Mouse (Mus musculus): ENCODE data around the gene Nhlrc2.

Nhlrc2 gene

DNA sequence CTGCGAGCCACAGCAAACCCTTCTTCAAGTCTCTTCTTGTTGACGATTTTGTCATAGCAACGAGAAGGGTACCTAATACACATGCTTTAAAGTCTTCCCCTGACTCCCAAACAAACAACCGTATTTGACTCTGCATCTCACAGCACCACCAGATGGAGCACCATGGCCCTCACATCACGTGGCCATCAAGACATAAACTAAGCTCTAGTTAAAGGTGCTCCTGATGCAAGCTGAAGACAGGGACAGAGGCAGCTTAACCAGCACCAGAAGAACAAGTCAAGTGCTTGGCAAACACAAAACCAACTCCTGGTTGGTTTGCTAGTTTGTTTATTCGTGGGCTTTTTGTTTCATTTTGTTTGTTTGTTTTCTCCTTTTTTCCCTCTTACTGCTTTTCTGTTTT is 17.3 kb downstream of the Nhlrc2 start:
- DNase-seq (ENCODE audit: low read depth): no peak

DNA sequence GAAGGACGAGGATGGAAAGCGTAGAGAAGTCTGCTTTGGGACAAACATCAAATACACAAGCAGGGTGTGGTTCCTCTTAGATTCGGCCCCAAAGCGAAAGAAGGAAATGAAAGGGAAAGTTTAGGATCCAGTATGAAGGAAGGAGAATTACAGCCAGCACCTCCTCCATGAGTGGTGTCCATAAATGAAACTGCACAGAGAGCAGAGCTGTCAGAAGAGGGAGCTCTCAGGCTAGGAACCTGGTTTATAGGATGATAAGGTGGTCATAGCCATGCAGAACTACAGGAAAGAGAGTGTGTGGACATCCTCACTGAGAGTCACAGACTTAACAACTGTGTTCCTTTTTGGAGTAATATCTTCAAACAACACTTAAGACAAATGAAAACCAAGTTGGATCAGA is 18.0 kb downstream of the Nhlrc2 start:
- peak; percentile 25 for DNase-seq (ENCODE audit: low read depth)

DNA sequence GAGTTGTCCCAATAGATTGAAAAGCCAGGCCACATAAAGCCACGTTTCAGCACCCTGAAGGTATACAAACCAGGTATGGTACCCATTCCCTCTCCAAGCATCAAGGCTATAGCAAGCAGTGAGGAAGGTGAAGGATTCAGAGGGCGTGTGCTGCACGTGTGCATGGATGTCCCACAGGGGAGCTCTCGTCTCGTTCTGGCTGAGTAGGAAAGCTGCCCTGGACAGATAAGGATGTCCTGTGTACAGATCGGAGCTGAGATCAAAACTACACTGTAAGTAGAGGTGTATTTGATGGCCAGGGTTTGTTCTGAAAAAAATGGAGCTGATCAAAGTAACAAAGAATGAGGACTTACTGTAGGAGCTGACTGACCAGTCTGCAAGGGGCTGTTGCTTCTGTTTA is 18.9 kb downstream of the Nhlrc2 start:
- DNase-seq (ENCODE audit: low read depth): no peak

DNA sequence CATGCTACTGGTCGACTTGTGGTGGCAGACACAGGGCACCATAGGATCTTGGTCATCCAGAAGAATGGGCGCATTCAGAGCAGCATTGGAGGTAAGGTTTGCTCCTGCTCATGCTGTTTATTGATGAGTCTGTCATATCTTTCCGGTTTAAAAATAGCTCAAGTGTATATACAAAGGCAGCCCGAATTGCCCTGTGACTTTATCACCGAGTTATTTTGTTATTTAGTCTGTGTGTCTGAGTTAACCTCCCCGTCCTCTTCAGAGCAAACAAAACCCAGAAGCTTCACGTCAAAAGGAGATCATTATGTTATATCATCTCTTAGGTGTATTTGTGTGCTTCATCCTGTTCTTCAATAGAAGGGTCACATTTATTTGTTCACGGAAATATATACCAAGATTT is 22.7 kb downstream of the Nhlrc2 start:
- DNase-seq (ENCODE audit: low read depth): no peak

- DNase-seq (ENCODE audit: low read depth): no peak
Measured at GRCm38 (mm10) chr19:56571234-56571633, 23.2 kb downstream of the Nhlrc2 start.

- no peak for DNase-seq (ENCODE audit: low read depth)
Measured at GRCm38 (mm10) chr19:56571913-56572312, 23.9 kb downstream of the Nhlrc2 start.

DNA sequence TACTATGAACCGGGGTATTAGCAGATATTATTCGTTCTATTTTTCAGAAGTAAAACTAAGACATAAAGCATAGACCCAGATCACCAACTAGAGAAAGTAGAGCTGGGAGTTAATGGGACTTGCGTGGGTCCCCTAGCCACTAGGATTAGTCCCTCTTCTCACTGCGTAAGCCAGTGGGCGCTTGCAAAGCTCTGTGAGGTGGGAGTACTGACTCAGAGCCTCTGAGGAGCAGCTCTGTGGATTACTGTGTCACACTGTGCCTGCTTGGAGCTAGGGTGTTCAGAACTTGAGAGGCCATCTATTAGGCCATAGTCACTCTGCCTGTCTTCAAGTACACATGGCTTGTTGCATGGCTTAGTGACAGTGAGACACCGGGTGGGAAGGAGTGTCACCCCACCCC is 25.1 kb downstream of the Nhlrc2 start:
- DNase-seq (ENCODE audit: low read depth): no peak

- DNase-seq (ENCODE audit: low read depth): no peak
Measured at GRCm38 (mm10) chr19:56577801-56578200, 29.7 kb downstream of the Nhlrc2 start.

- DNase-seq (ENCODE audit: low read depth): no peak
Measured at GRCm38 (mm10) chr19:56581981-56582380, 33.9 kb downstream of the Nhlrc2 start.

- DNase-seq (ENCODE audit: low read depth): no peak
Measured at GRCm38 (mm10) chr19:56583785-56584184, 35.7 kb downstream of the Nhlrc2 start.

DNA sequence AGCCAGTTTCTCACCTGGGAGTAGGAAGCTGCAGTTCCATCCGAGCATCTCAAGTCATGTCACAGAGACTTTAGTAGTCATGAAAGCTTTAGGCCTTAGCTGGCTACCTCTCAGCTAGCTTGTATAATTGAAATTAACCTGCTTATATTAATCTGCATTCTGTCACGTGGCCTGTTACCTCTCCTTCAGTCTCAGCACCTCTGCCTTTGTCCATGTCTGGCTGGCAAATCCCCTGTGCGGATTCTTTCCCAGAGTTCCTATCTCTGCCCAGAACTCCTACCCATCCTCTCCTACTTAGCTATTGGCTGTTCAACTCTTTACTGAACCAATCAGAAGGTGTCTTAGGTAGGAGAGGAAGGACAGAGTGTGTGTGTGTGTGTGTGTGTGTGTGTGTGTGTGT is 36.2 kb downstream of the Nhlrc2 start:
- DNase-seq (ENCODE audit: low read depth): no peak

DNA sequence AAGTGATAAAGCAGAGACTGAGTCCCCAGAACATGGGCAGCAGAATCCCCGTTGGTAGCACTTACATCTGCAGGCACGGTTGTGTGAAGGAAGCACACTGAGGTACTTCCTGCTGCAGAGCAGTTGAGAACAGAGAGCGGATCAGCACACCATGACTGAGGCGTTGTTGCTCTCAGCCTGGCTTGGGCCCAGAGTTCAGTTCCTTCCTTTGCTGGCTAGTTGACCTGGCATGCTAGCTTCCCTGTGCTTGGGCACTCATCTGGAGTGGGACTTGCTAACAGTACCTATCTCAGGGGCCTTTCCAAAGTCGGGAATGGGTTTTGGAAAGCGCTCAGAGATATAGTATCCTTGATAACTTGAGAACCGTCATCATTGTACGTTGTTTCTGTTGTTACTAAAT is 38.3 kb downstream of the Nhlrc2 start:
- DNase-seq (ENCODE audit: low read depth): no peak

DNA sequence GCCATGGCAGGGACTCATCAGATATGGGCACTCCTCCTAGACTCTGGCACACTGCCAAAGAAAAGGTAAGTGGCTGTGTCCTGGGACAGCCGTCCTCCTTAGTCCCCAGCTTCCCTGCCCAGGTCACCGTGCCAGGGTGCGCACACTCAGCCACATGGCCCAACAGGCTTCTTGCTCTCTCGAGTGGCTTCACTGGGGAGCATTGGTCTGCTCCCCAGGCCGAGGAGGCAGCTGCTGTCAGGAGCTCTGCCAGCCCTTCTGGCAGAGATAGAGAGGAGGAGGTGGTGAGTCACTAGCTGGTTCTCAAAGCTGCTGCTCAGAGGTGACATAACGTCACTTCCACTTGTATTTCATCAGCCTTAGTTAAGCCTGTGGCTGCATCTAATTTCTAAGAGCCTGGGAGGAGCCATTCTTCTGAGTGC is 40.2 kb downstream of the Nhlrc2 start:
- DNase-seq (ENCODE audit: low read depth): no peak

DNA sequence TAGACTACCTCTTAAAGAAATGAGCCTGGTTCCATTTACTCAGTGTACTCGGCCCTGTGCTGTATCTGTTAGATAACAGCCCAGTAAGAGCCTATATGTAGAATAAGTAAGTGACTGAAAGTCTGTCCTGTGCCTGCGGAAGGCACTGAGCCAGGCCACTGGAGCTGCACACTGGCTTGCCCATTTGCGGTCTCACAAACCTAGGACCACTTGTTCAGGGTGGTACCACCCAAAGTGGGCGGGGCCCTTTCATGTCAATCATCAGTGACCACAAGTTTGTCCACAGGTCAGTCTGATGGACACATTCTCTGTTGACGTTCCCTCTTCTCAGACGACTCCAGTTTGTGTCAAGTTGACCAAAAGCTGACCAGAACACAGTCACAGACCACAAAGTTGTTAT is 40.9 kb downstream of the Nhlrc2 start:
- no peak for DNase-seq (ENCODE audit: low read depth)

DNA sequence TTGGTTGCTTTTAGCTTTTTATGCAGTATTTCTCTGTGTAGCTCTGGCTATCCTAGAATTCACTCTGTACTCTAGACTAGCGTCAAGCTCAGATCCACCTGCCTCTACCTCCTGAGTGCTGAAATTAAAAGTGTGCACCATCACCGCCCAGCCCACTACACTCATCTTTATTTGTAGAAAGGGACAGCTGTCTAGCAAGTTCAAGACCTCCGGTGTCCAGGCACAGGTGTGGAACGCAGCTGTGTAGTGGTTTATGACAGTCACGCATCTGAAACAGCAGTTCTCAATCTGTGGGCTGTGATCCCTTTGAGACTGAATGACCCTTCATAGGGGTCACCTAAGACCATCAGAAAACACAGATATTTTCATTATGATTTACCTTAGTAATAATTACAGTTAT is 41.4 kb downstream of the Nhlrc2 start:
- no peak for DNase-seq (ENCODE audit: low read depth)

- no peak for DNase-seq (ENCODE audit: low read depth)
Measured at GRCm38 (mm10) chr19:56590250-56590649, 42.2 kb downstream of the Nhlrc2 start.

DNA sequence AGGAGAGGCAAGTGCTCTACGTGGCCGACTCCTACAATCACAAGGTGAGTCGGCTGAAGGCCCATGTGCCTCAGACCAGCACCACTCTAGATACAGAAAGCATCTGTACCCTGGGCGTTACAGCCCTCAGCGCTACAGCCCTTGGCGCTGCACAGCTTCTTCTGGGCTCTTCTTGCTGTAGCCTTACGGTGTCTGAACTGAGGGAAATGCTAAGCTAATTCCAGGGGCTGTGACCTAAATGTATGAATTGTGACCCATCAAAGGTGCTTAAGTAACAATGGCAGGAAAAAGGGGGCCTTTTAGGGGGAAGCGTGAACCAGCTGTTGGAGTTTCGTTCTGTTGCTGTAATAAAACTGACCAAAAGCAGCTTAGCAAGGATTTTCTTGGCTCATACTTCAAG is 44.4 kb downstream of the Nhlrc2 start:
- DNase-seq (ENCODE audit: low read depth): no peak

GRCm38 (mm10) chr19:56599996-56600395 is 51.9 kb downstream of the Nhlrc2 start:
- DNase-seq (ENCODE audit: low read depth): no peak

- no peak for DNase-seq (ENCODE audit: low read depth)
Measured at GRCm38 (mm10) chr19:56600797-56601196, 52.7 kb downstream of the Nhlrc2 start.

- no peak for DNase-seq (ENCODE audit: low read depth)
Measured at GRCm38 (mm10) chr19:56601901-56602347, 53.9 kb downstream of the Nhlrc2 start.

DNA sequence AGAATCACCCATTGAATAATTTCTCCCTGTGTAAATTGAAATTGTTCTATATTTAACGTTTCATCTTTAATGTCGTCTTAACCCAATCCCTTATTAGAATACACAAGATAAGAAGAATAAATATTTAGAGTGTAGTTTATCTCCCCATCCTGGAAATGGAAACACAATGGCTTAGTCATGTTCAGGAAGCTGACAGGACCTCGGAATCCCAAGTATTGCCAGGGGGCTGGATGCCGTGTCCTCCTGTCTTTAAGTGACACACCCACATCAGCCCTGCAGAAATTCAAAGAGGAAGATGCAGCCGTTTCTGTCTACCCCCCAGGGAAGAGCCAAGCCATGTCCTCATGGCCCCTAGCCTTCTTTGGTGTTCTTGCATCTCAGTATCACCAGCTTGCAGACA is 60.9 kb downstream of the Nhlrc2 start:
- DNase-seq (ENCODE audit: low read depth): no peak

GRCm38 (mm10) chr19:56614131-56614530 is 66.1 kb downstream of the Nhlrc2 start:
- no peak for DNase-seq (ENCODE audit: low read depth)

DNA sequence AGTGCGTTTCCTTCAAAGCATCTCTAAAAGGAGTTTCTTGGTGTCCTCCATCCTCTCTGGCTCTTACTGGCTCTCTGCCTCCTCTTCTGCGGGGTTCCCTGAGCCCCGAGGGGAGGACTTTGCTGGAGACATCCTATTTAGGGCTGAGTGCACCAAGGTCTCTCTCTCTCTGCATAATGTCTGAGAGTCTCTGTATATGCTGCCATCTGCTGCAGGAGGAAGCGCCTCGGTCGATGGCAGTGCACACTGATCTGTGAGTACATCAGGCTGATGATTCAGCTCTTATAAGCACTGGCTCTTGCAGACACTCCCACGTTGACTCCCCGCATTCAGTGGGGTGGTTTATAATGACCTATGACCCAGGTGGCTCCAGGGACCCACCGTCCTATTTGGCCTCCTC is 70.8 kb downstream of the Nhlrc2 start:
- DNase-seq (ENCODE audit: low read depth): no peak

DNA sequence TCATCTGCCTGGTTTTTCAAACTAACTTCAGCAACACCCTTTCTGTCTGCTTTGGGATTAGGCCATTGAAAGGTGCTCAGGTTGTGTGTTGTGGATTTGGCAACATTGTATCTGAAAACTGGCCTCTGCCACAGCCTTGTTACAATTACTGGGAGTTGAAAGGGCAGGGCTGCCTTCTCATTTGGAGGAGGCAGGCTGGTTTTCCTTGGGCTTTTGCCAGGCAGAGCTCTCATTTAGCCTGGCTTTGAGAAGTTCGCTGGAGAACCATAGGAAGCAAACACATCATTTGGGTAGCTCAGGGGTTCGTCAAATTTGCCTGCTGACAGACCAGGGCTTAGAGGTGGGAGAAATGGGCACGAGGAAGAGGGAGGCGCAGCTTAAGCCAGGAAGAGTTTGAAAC is 71.5 kb downstream of the Nhlrc2 start:
- no peak for DNase-seq (ENCODE audit: low read depth)

DNA sequence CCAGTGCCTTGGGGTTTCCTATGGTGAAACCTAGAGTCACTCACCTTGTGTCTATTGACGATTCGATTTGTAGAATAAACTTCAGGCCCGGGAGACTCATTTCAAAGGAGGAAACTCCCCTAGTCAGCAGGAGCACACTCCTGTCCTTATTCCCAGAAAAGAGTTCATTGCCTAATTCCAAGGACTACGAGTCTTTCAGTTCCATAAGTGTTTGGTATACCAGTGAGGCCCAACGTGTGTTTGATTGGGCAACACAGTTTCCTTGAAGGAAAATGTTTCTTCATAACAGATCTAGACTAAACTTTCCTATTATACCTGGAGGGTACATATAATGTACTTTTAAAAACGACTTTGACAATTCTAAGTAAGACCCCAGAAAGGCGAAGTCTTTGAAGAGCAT is 73.8 kb downstream of the Nhlrc2 start:
- no peak for DNase-seq (ENCODE audit: low read depth)
